Mouse (Mus musculus): ENCODE results near the gene Pcid2.
A peak's percentile ranks its signal among the peaks of the same experiment; 100 is the strongest.

The Pcid2 gene

DNA sequence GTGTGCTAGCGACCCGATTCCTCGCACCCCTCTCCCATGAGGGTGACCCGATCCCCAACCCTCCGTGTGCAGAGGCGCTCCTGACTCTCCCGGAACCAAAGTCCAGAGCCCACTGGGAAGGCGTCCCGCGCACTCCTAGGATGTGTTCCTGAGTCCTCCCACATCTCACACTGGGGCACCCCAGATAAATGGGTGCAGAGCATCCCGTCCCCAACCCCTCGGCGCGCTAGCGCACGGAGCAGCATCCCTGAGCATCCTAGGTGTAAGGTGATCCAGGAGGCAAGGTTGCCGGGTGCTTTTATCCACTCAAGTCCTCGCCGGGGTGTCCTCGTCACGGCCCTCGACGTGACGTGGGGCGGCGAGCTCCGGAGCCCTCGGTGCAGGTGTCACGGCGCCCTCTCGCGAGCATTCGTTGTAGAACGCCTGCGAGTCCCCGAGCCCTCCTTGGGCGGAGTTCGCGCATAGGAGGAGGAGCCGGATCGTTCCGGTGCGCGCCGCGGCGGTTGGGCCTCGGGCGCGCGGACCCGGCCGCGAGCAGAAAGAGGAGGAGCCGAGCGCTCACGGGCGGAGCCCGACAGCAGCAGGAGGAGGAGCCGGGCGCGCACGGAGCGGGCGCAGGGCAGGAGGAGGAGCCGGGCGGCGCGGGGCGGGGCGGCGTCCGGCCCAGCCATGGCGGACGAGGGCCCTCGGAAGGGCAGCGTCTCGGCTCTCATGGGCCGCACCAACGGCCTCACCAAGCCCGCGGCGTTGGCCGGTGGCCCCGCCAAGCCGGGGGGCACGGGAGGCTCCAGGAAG is at the start of gene Pcid2, which contains the start of gene Cul4a:
Pcid2 (minus strand) TSS at position 373 of the 795 bp plus-strand sequence.
Cul4a (plus strand) TSS at position 535 of the 795 bp plus-strand sequence.
- peak; percentile 95 for DNase-seq (ENCODE audit: extremely low spot score, low spot score)

DNA sequence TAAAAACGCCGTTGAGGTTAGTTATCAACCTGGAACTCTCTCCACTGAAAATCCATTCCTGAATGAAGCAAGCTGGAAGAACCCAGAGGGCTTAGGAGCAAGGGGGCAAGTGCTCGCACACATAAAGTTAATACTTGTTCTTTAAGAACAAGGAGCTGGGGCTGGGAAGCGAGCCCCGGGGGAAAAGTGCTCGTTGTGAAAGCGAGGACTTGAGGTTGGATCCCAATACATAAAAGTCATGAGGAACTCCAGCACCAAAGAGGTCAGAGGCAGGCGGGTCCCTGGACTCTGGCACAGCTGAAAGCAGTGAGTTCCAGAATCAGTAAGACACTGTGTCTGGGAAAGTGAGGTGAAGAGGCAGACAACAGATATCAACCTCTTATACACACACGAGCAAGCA is 48.8 kb upstream of the Pcid2 start:
- DNase-seq (ENCODE audit: extremely low spot score, low spot score): no peak

DNA sequence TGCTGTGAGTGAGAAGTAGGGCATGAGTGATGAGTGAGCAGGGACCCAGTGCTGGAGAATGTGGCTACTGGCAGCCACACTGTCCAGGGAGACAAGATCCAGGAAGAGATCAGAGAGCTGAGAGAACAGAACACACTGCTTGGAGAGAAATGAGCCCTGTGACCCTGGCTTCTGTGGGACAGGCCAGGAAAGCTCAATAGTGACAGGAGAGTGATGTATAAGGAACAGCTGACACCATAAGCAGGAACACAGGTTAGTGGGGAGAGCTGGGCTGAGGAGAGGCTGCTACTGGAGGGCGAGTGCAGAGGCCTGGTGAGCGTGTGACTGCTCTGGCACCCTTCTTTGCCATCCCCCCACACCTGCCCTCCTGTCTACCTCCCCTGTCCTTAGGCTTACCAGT is 45.7 kb upstream of the Pcid2 start:
- no peak for DNase-seq (ENCODE audit: extremely low spot score, low spot score)

DNA sequence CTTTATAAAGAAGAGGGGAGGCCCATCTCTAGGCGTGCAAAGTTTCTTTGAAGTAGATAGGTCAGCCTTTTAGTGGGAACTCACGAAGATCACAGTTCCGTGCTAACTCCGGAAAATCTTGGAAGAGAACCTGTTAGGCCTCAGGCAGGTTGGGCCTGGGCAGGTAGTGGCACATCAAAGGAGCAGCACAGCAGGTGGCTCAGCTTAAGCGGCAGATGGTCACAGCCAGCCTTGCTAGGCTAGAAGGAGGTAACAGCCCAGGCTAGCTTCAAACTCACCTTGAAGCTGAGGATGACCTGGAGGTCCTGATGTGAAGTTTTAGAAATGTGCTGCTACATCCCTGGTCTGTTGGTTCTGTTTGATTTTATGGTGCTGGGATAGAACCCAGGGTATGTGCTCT is 44.6 kb upstream of the Pcid2 start:
- DNase-seq (ENCODE audit: extremely low spot score, low spot score): no peak

DNA sequence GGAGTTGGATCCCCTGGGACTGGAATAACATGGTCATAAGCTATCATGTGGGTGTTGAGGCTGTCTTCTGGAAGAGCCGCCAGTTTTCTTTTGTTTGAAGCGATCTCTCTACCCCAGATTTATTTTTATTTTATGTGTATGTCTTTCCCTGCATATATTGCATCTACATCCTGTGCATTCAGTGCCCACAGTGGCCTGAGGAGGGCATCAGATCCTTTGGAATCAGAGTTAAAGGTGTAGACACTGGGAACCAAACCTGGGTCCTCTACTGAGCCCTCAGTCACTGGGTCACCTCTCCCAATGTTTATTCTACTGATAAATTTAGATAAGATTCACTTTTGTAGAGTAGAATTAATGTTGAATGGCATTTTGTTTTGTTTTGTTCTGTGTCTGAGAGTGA is 44.0 kb upstream of the Pcid2 start:
- DNase-seq (ENCODE audit: extremely low spot score, low spot score): no peak

DNA sequence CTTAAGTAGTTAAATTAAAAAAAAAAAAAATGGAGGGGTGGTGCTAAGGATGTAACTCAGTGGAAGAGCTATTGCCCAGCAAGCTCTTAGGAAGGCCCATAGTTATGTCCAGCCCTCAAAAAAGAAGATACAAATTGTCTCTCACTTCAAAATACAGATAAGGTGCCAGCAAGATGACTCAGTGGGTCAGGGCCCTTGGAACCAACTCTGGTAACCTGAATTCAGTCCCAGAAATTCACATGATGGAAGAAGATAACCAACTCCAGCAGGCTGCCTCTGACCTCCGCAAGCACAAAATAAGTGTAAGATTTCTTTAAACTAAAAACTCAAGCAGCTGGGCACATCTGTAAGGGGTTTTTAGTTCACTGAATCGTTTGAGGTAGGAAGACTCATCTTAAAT is 43.2 kb upstream of the Pcid2 start:
- DNase-seq (ENCODE audit: extremely low spot score, low spot score): no peak

DNA sequence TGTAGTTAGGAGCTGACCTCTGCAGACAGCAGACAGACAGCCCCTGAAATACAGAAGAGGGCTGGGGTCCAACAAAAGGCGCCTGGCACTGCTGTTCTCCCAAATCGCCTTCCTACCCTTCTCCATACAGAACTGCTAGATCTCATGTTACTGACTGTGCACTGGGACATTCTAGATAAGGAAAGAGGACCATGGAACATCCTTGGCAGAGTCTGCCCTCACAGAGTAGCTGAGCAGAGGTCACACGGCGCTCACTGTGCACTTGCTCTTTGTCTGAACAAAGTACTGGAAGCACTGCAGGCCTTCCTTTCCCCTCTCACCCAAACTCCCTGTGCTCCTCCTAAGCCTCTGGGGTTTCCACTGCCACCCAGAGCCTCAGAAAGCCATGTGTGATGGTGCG is 36.4 kb upstream of the Pcid2 start:
- DNase-seq (ENCODE audit: extremely low spot score, low spot score): no peak

DNA sequence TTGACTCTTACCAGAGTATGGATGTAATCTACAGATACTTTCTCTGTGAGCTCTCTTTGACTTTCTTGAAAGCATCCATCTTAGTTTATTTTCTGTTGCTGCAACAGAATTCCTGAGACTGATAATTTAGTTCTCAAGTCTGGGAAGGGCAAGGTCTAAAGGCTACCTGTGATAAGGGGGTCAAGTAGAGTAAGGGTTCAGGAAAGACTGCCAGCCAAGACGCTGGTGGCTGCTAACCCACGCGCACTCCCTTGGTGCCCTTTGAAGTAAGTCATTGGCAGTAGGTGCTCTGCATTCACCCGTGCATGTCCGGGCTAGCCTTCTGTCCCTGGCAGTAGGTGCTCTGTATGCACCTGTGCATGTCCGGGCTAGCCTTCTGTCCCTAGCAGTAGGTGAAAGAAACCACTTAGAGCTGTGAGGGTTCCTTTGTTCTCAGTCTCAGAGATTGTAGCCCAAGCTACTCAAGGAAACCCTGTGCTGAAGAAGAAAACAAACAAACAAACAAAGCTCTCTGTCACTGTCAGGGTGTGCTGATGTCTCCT is 34.5 kb upstream of the Pcid2 start:
- no peak for DNase-seq (ENCODE audit: extremely low spot score, low spot score)

DNA sequence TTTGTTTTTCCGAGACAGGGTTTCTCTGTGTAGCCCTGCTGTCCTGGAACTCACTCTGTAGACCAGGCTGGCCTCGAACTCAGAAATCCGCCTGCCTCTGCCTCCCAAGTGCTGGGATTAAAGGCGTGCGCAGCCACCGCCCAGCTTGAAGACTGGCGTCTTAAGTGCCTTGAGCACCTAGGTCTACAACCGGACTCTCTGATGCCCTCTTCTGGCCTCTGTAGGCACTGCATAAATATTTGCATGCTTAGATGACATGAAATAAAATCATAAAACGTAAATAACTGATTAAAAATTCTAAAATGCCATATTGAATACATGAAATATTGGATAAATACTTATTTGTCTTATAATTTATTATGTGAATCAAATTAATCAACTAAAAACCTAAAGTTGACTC is 27.0 kb upstream of the Pcid2 start:
- DNase-seq (ENCODE audit: extremely low spot score, low spot score): peak; percentile 36

DNA sequence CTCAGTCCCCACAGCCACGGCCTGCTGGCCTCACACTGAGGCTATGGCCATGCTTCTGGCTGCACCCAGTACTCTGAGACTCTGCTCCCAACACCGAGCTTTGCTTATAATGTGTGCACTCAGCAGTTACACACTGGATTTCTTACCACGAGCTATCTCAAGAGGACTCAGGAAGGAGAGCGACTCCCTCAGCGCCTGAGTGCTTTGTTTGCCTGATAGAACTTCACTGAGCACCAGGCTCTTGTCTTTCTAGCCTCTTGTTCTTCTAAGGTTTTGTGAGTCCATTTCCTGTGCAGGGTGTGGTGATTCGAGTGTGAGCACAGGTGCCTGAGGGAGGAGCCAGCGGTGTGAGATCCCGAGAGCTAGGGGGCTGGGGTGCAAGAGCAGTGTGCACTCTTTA is 19.6 kb upstream of the Pcid2 start:
- DNase-seq (ENCODE audit: extremely low spot score, low spot score): no peak

DNA sequence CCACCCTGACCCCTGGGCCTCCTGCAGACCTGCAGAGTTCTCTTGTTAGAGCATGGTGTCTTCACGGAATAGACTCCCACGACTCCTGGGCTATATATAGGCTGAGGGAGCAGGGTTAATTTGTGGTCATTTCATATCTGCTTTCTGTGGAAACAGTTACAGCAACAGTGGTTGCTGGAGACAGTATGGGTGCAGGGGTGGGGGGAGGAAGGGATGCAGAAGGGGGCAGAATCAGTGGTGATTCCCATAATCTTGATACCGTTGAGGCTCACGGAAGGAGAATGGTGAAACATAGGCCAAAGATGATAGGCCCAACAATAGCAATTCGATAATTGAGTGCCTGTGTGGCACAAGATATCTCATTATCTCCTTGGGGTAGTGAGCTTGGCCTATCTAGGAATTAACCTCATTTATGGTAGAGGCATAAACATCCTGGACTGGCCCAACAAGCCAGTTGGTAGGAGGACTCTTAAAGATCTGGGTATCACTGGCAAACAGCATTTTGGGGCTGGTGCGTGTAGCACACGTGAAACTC is 17.7 kb upstream of the Pcid2 start:
- DNase-seq (ENCODE audit: extremely low spot score, low spot score): no peak

DNA sequence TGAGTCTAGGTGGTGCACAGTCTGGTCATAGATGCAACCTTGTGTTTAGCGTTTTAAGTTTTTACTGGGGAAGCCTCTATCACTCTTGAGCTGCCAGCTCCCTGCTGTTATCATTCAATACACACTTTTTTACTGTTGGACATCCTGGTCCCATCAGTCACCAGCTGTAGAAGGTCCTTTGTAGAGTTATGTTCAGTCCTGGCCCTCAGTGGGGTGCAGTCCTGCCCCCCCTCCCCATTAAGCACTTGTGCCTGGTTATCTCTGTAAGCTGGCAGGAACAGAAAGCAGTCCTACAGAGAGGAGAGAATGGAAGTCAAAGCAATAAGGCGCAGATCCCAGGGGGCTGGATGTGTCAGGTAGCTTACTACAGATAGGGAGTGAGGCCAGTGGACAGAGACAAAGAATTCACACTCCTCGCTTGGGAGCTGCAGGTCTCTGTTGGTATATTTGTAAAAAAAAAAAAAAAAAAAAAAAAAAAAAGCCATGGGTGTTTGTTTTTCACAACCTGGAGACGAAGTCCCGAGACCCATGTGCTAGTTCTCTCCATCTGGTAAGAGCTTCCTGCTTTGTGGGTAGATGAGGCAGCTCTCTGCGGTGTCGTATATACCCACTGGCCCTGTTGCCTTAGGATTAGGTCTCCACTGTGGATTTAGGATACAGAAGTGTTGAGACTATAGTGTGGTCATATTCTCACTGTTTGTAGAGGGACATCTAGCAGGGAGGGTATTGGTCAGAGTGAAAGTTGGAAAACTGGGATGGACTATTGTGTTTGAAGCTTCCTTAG is 15.8 kb upstream of the Pcid2 start:
- DNase-seq (ENCODE audit: extremely low spot score, low spot score): no peak

DNA sequence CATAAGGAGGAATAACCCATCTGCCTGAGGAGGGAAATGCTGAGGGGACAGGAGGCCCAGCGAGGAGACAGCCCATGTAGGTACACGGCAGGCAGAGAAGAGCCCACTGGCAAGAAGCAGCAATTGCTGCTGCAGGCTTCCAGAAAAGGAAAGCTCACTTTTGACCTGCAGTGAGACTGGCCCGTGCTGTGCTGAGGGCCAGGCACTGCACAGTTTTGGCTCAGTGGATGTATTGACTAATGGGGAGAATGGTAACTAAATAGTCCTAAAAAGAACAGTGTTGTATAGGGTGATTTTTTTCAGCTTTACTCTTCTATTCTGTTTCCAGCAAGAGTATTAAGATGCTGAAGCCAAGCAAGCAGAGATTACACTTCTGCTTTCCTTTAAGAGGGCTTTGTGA is 13.3 kb upstream of the Pcid2 start:
- DNase-seq (ENCODE audit: extremely low spot score, low spot score): no peak

DNA sequence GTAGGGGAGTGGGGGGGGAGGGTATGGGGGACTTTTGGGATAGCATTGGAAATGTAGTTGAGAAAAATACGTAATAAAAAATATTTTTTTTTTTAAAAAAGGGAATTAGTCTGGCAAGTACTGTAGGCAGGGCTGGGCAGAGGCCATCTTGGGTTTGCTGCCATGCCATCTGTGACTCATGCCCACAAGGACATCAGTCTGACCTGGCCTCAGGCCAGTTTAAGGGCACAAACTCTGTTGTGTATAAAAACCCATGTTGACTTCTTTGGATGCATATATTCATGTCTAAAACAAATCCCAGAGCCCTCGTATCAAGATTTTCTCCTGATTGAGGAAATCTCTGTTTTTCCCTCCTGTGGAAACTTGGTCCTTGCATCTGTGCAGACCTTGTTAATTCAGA is 11.8 kb upstream of the Pcid2 start:
- no peak for DNase-seq (ENCODE audit: extremely low spot score, low spot score)

DNA sequence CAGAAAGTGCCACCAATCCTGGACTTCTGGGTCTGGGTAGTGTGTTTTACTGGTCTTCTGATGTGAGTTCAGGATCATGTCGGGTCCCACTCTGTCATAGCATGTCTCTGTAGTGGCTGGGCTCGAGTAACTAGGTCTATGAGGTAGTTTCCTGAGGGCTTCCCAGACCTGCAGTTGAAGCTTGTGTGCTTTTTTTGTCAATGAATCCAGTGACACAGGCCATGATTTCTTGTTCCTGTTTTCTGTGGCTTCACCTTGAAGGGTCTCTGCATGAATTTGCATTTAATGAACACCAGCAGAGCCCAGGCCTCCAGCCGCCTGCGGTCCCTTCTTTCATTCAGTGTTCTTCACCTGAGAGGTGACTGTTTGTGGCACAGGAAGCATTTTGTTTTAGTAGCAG is 8.0 kb upstream of the Pcid2 start:
- no peak for DNase-seq (ENCODE audit: extremely low spot score, low spot score)

DNA sequence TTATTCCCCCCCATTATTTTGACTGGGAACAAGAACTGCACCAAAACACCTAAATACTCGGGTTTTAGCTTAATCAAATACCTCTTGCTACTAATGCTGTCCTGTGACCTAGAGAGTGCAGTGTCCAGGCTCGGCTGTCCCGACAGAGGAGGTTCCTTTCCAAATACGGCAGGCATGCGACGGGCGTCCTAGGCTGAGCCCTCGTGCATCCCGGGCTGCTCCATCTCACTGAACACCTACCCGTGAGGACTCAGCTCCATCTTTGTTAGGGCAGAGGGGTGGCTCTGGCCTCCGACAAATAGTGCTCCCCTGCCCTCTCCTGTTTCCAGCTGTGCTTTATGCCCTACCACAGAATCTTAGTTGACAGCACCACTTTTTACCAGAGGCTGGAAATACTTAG is 6.7 kb upstream of the Pcid2 start:
- no peak for DNase-seq (ENCODE audit: extremely low spot score, low spot score)

DNA sequence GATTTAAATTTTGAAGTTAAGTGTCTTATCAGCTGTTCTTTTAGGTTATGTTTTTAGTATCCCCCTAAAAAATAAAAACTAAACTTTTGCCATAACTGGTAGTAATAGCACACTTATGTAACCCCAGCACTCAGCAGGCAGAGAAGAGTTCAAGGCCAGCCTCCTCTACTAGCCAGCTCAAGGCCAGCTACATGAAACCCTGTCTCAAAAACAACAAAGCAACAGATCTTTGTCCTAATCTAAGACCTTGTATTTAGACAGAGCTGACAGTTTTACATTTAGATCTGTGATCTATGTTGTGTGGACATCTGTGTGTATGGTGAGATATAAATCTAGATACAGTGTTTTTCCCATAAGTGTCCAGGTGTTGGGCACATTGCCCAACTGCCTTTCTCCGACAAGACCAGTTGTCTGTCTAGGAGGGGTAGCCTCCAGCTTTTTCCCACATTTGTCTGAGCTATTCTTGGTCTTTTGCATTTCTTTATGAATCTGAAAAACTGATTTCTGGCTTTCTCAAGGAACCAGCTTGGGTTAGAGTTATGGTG is 4.2 kb upstream of the Pcid2 start:
- DNase-seq (ENCODE audit: extremely low spot score, low spot score): no peak

DNA sequence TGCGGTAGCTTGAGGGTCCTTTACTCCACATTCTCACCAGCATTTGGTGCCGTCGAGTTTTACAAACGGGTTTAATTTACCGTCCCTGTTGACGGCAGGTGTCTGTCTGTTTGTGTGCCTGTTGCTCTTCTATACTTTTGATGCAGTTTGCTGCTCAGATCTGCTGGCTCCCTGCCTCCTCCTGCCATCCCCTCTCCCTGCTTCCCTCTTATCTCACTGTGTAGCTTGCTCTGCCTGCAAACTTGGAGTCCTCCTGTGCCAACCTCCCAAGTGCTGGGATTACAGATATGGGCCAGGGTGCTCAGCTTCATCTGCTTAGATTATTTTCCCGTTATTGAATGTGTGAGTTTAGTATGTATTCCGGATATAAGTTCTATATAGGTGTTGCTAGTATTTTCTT is 3.7 kb upstream of the Pcid2 start:
- DNase-seq (ENCODE audit: extremely low spot score, low spot score): no peak

DNA sequence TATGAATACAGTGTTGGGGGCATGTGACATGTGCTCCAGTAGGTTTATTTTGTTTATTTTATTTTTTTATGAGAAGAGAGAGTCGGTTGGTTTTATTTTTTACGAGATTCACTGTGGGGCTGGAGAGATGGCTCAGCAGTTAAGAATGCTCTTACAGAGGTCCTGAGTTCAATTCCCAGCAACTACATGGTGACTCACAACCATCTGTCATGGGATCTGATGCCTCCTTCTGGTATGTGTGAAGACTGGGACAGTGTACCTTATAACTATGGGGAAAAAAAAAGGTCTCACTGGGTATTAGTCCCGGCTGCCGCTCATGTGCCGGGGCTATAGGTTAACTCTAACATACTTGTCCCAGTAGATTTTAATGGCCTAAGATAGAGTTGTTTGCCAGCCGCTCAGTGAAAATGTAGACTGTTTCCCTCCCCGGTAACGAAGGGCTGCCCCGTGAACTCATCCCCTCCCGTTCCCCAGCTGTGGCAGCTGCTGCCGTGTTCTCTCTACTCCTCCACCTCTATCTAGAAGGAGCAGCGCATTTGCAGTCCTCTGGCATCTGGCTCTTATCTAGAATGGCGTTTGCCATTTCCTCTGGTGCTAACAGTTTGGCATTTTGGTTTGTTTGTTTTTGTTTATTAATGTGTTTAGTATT is 2.9 kb upstream of the Pcid2 start:
- DNase-seq (ENCODE audit: extremely low spot score, low spot score): no peak

DNA sequence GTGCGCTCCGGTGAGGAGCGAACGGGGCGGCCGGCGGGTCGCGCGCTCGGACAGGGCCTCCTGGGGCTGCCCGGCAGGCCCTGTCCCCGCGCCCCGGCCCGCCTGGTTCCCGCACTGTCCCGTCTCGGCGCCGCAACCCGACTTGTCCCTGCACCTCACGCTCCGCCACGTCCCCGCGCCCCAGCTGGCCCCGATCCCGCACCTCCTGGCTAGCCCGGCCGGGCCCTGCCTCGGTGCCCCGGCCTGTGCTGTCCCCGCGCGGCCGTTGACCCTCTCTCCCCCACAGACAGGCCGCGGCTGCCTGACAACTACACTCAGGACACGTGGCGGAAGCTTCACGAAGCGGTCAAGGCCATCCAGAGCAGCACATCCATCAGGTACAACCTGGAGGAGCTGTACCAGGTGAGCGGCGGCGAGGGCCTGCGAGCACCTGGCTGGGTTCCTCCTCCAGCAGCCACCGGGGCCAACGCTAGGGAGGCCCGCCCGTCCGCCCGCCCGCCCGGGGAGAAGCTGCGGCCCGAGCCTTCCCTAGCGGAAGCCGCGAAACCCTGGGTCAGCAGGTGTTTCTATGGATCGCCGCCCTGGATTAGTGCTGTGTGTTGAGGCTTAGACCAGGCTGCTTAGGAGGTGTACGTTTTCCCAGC is 771 bp upstream of the Pcid2 start:
- no peak for DNase-seq (ENCODE audit: extremely low spot score, low spot score)

DNA sequence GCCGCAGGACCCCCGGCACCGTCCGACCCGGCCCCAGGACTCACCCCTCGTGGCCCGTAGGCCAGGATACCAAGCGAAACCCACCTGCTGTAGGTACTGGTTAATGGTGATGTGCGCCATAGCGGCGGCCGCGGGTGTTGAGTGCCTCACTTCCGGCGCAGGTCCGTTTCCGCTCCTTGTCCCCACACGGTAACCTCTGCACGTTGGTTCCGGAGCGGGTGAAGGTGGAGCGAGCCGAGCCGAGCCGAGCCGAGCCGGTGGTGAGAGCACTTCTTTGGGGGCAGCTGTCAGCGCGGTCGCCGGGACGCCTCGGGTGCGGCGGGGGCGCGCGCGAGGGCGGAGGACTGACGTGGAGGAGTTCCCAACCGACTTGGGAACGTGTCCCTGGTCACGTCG is 570 bp downstream of the Pcid2 start:
- DNase-seq (ENCODE audit: extremely low spot score, low spot score): peak; percentile 92
